In the genomic region with DNA sequence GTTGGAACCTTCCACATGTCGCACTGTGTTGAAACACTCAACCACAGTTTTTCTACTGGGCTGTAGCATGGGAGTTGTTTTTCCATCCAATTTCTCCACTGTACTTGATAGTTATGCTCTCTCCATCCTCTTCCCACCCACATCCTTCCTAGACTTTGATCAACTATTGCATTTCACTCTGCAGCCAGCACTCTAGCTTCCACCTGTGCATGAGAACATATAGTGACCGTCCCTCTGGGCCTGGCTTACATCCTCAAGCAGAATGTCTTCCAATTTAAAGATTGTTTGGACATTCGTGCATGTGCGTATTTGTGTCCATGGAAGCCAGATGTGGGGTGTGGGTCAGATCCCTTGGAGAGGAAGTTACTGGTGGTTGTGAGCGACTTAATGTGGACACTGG, we compare ENCODE assay signal across 27 mouse cellular contexts.
DNase-seq lines count a peak whose midpoint lies in the region; ATAC-seq lines count a peak whose summit lies in the region.
"Had no signal": no experiment of that assay in that cellular context is flagged by ENCODE, and none has a peak within 500 bp of the region (broad histone marks: within the 10 kb centered on the region; RNA-seq: fewer than 3 reads in every experiment).

No protein-coding gene starts in this region.

- H3K4me1 ChIP-seq in heart, embryonic 10.5 days = peaks cover 20% of the 10 kb centered on the region
- peaks cover 37% of the 10 kb centered on the region for H3K4me1 ChIP-seq in heart, embryonic 13.5 days
- peaks cover 16% of the 10 kb centered on the region for H3K4me1 ChIP-seq in heart, embryonic 16.5 days (ENCODE audit: control insufficient read depth, insufficient read depth, low read length)
- H3K4me1 ChIP-seq: embryonic facial prominence, embryonic 12.5 days; forebrain, embryonic 12.5 days had no signal

- ATAC-seq in heart, embryonic 13.5 days (ENCODE audit: extremely low read depth, insufficient number of reproducible peaks, low FRiP score, low TSS enrichment) = no peak
- no peak for ATAC-seq in heart, embryonic 16.5 days (replicated peaks; ENCODE audit: extremely low read depth, insufficient read depth, low FRiP score)
- ATAC-seq: forebrain, embryonic 15.5 days; hindbrain, postnatal 0 days; inflammation-experienced regulatory T-cells, adult 6 months; intestine, embryonic 16.5 days; Patski had no signal

- no peaks in the 10 kb centered on the region for H3K9me3 ChIP-seq in heart, embryonic 10.5 days
- H3K9me3 ChIP-seq in heart, embryonic 13.5 days = no peaks in the 10 kb centered on the region
- H3K9me3 ChIP-seq in heart, embryonic 16.5 days (replicated peaks; ENCODE audit: control insufficient read depth, low read length) = no peaks in the 10 kb centered on the region
- H3K9me3 ChIP-seq: embryonic facial prominence, embryonic 12.5 days; forebrain, embryonic 12.5 days; forebrain, embryonic 15.5 days; G1E had no signal

- no peak overlapping the region for H3K4me3 ChIP-seq in heart, embryonic 10.5 days
- H3K4me3 ChIP-seq in heart, embryonic 13.5 days = no peak overlapping the region
- no peak overlapping the region for H3K4me3 ChIP-seq in heart, embryonic 16.5 days (ENCODE audit: low read length)
- H3K4me3 ChIP-seq: embryonic facial prominence, embryonic 12.5 days; erythroblast, embryonic 14.5 days; forebrain, embryonic 12.5 days; forebrain, embryonic 15.5 days had no signal

- intact Hi-C loops in heart, postnatal 14 days (cut with DNase I) = no loop called here

- no peaks in the 10 kb centered on the region for H3K27me3 ChIP-seq in heart, embryonic 10.5 days (ENCODE audit: insufficient read depth, poor library complexity, severe bottlenecking)
- no peaks in the 10 kb centered on the region for H3K27me3 ChIP-seq in heart, embryonic 13.5 days (replicated peaks)
- H3K27me3 ChIP-seq in heart, embryonic 16.5 days (ENCODE audit: control insufficient read depth, insufficient read depth, low read length) = no peaks in the 10 kb centered on the region
- H3K27me3 ChIP-seq: CH12.LX; embryonic facial prominence, embryonic 12.5 days; forebrain, embryonic 12.5 days; forebrain, embryonic 15.5 days; Patski had no signal

- no peaks in the 10 kb centered on the region for H3K36me3 ChIP-seq in heart, embryonic 10.5 days
- H3K36me3 ChIP-seq in heart, embryonic 13.5 days = no peaks in the 10 kb centered on the region
- H3K36me3 ChIP-seq in heart, embryonic 16.5 days (ENCODE audit: control insufficient read depth, insufficient read depth) = no peaks in the 10 kb centered on the region
- H3K36me3 ChIP-seq: embryonic facial prominence, embryonic 12.5 days; forebrain, embryonic 12.5 days; forebrain, embryonic 15.5 days; G1E had no signal

- H3K27ac ChIP-seq in heart, embryonic 10.5 days = peak overlapping the region; percentile 77; the same call in 1 of the 2 replicates
- peak overlapping the region; percentile 88 for H3K27ac ChIP-seq in heart, embryonic 13.5 days (replicated peaks)
- H3K27ac ChIP-seq in heart, embryonic 16.5 days (ENCODE audit: low read length) = peak overlapping the region; percentile 74
- H3K27ac ChIP-seq: embryonic facial prominence, embryonic 12.5 days; forebrain, embryonic 12.5 days; forebrain, embryonic 15.5 days; hindbrain, embryonic 14.5 days; hindbrain, postnatal 0 days had no signal

- no peak for DNase-seq in heart, embryonic 10.5 days (ENCODE audit: low spot score)
- DNase-seq in heart, adult 18-20 months = no peak
- DNase-seq in heart, adult 11 months = no peak
- DNase-seq in heart, postnatal 14 days = no peak
- DNase-seq: adrenal gland, postnatal 10 days; adrenal gland, postnatal 36 days; B cell, adult 2 months; cerebellum, adult 18-20 months; cerebellum, adult 9-10 months; cerebellum, postnatal 14 days; gastrocnemius, postnatal 25 days; heart, postnatal 36 days; kidney, adult 18-20 months; kidney, adult 9 months had no signal

- 81% methylated on average over 5 of the region's 5 CpGs for whole genome bisulfite sequencing in heart, embryonic 10.5 days
- 81% methylated on average over 5 of the region's 5 CpGs for WGBS in heart, embryonic 13.5 days
- WGBS in heart, embryonic 16.5 days = 85% methylated on average over 5 of the region's 5 CpGs

- no peak overlapping the region for H3K4me2 ChIP-seq in heart, embryonic 13.5 days
- H3K4me2 ChIP-seq in heart, embryonic 16.5 days (ENCODE audit: low read depth, low read length) = no peak overlapping the region
- H3K4me2 ChIP-seq: embryonic facial prominence, embryonic 12.5 days; forebrain, embryonic 12.5 days; forebrain, embryonic 15.5 days; hindbrain, embryonic 14.5 days had no signal

- H3K9ac ChIP-seq in heart, embryonic 13.5 days = no peak overlapping the region
- no peak overlapping the region for H3K9ac ChIP-seq in heart, embryonic 16.5 days (ENCODE audit: low read length)
- H3K9ac ChIP-seq: embryonic facial prominence, embryonic 12.5 days; forebrain, embryonic 12.5 days; forebrain, embryonic 15.5 days; hindbrain, embryonic 14.5 days had no signal
